Mouse (Mus musculus): ENCODE data around the gene Usp39.

DNA sequence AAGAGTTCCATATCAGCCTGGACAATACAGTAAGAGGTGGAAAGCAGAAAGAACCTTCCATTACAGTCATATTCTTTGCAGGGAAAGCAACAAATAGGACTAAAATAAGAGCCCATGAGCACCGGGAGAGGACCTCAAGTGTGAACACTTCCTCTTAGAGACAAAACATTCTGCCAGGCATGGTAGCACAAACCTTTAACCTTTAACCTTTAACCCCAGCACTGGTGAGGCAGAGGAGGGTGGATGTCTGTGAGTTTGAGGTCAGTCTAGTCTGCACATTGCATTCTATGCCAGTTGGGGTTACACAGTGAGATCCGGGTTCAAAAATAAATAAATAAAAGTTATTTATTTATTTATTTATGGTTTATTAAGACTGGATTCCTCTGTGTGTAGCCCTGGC, 4.5 kb downstream of the Usp39 start:
- no peak for TF ChIP-seq CTCF (IDR thresholded peaks at IDR 0.05; ENCODE audit: low read depth, low read length)
- no peak for TF ChIP-seq POLR2A (IDR thresholded peaks at IDR 0.05; ENCODE audit: borderline replicate concordance, low read depth, low read length)
